Mouse (Mus musculus) lung, postnatal 0 days (tissue): ENCODE data around the gene Vmn1r113. TPM values are rescaled to one million over a fixed set of nuclear protein-coding genes. Genes with fewer than 3 reads are reported as not detected.
"Not testable (repeated sequence)": the region's sequence is repeated elsewhere in the genome, so short reads cannot be mapped to it uniquely, and the experiment has no call there.

Source experiments
- ATAC-seq: fragments of 200-750 bp; cut with Nextera tagmentation; 2 replicates; pipeline ENCODE4 v1.8.0; 2017; ENCODE audit warnings: moderate library complexity
- DNase-seq: peaks from one replicate; pipeline ENCODE4 v3.0.0-alpha.2; 2016; ENCODE audit warnings: low spot score
- H3K27ac ChIP-seq: fragments of 300-500 bp; sonication (generic); 2 replicates; pipeline ENCODE4 v1.5.1; 2014; ENCODE audit warnings: antibody characterized with exemption, mild to moderate bottlenecking, low read length, mixed read lengths
- H3K27me3 ChIP-seq: fragments of 300-500 bp; sonication (generic); replicated peaks from 2 replicates; pipeline ENCODE4 v1.6.1; 2014; ENCODE audit warnings: low read length, mixed read lengths; ENCODE audit not compliant: insufficient read depth
- H3K36me3 ChIP-seq: fragments of 300-500 bp; sonication (generic); 2 replicates; pipeline ENCODE4 v1.6.1; 2014; ENCODE audit warnings: low read length, mixed read lengths; ENCODE audit not compliant: insufficient read depth
- H3K4me1 ChIP-seq: fragments of 300-500 bp; sonication (generic); 2 replicates; pipeline ENCODE4 v1.6.1; 2014; ENCODE audit warnings: antibody characterized with exemption, low read depth, low read length, mixed read lengths; ENCODE audit not compliant: insufficient read depth
- H3K4me2 ChIP-seq: fragments of 300-500 bp; sonication (generic); replicated peaks from 2 replicates; pipeline ENCODE4 v1.6.1; 2014; ENCODE audit warnings: low read depth, mild to moderate bottlenecking, low read length, moderate library complexity, mixed read lengths
- H3K4me3 ChIP-seq: fragments of 300-500 bp; sonication (generic); 2 replicates; pipeline ENCODE4 v1.5.1; 2014; ENCODE audit warnings: low read depth, low read length
- H3K9ac ChIP-seq: fragments of 300-500 bp; sonication (generic); replicated peaks from 2 replicates; pipeline ENCODE4 v1.6.1; 2014; ENCODE audit warnings: low read depth, mild to moderate bottlenecking
- H3K9me3 ChIP-seq: fragments of 300-500 bp; sonication (generic); 2 replicates; pipeline ENCODE4 v1.6.1; 2016; ENCODE audit warnings: low read length, mixed read lengths
- WGBS: fragments of 180-500 bp; shearing (Covaris S2); extraction: QIAGEN DNeasy Blood & Tissue Kit; methylation state at CpG from one replicate; pipeline ENCODE4 v1.1.7; 2014; 5-methylcytosine and 5-hydroxymethylcytosine counted together
- polyA plus RNA-seq: library from polyadenylated mRNA; unstranded; fragments of >200 nt; fragmentation: Nextera tagmentation; extraction: Ambion mirVana; gene quantifications from 2 replicates; pipeline ENCODE4 v1.2.1, GENCODE M21; 2015

Gene Vmn1r113
- not detected in 2 replicates for polyA plus RNA-seq

- H3K9me3 ChIP-seq, H3K36me3 ChIP-seq, DNase-seq, ATAC-seq, H3K27me3 ChIP-seq, H3K4me3 ChIP-seq, H3K27ac ChIP-seq, H3K4me1 ChIP-seq, H3K4me2 ChIP-seq, H3K9ac ChIP-seq: not testable (repeated sequence)
- 57% methylated on average over 2 of the region's 2 CpGs for WGBS
These were observed at the start of gene Vmn1r113 for GRCm38 (mm10) chr7:20786985-20787384. TSS of gene Vmn1r113 (plus strand) at chr7:20787285.

GRCm38 (mm10) chr7:20770885-20771284 lies 16.2 kb upstream of the Vmn1r113 start, which contains the start of gene Vmn1r112:
TSS of gene Vmn1r112 (plus strand) at chr7:20771185.
- DNase-seq, H3K9ac ChIP-seq, ATAC-seq, H3K36me3 ChIP-seq, H3K27me3 ChIP-seq, H3K4me2 ChIP-seq, H3K4me1 ChIP-seq, H3K4me3 ChIP-seq, H3K27ac ChIP-seq, H3K9me3 ChIP-seq: not testable (repeated sequence)
- WGBS, result no CpG with 5 or more reads among the region's 3 CpGs

- not testable (repeated sequence) for H3K4me3 ChIP-seq, H3K27ac ChIP-seq, H3K4me2 ChIP-seq, H3K27me3 ChIP-seq, ATAC-seq, H3K9me3 ChIP-seq, H3K36me3 ChIP-seq, H3K4me1 ChIP-seq, H3K9ac ChIP-seq, DNase-seq
- WGBS, result no CpG with 5 or more reads among the region's 5 CpGs
These were observed 25.0 kb downstream of the Vmn1r113 start, which contains the start of gene Vmn1r114 for GRCm38 (mm10) chr7:20812086-20812485. TSS of gene Vmn1r114 (minus strand) at chr7:20812186.

Other genes with a start within 250 kb of the Vmn1r113 start
- not detected in 2 replicates for gene Gm5726, start 241.5 kb upstream of the Vmn1r113 start, polyA plus RNA-seq
- gene Gm4141, start 211.0 kb upstream of the Vmn1r113 start, polyA plus RNA-seq, result not detected in 2 replicates
- not detected in 2 replicates for gene Gm4513, start 188.3 kb upstream of the Vmn1r113 start, polyA plus RNA-seq
- gene Vmn1r107, start 118.4 kb upstream of the Vmn1r113 start, polyA plus RNA-seq, result not detected in 2 replicates
- gene Vmn1r111, start 84.1 kb upstream of the Vmn1r113 start, polyA plus RNA-seq, result not detected in 2 replicates
- not detected in 2 replicates for gene Gm10668, start 56.7 kb upstream of the Vmn1r113 start, polyA plus RNA-seq
- not detected in 2 replicates for gene Vmn1r112, start 16.1 kb upstream of the Vmn1r113 start, polyA plus RNA-seq
- gene Vmn1r114, start 24.9 kb downstream of the Vmn1r113 start, polyA plus RNA-seq, result not detected in 2 replicates
- not detected in 2 replicates for gene Vmn1r115, start 57.7 kb downstream of the Vmn1r113 start, polyA plus RNA-seq
- not detected in 2 replicates for gene Vmn1r116, start 85.0 kb downstream of the Vmn1r113 start, polyA plus RNA-seq
- gene Vmn1r117, start 96.8 kb downstream of the Vmn1r113 start, polyA plus RNA-seq, result not detected in 2 replicates
- gene Vmn1r118, start 125.1 kb downstream of the Vmn1r113 start, polyA plus RNA-seq, result not detected in 2 replicates
- gene Vmn1r119, start 225.2 kb downstream of the Vmn1r113 start, polyA plus RNA-seq, result not detected in 2 replicates